Mouse (Mus musculus): ENCODE data around the gene Epm2aip1. TPM values are rescaled to one million over a fixed set of nuclear protein-coding genes. Genes with fewer than 3 reads are reported as not detected.
A peak's percentile ranks its signal among the peaks of the same experiment; 100 is the strongest.

Gene Epm2aip1
- polyA plus RNA-seq, 1 experiment from 2014 or later, result 39.3 TPM

DNA sequence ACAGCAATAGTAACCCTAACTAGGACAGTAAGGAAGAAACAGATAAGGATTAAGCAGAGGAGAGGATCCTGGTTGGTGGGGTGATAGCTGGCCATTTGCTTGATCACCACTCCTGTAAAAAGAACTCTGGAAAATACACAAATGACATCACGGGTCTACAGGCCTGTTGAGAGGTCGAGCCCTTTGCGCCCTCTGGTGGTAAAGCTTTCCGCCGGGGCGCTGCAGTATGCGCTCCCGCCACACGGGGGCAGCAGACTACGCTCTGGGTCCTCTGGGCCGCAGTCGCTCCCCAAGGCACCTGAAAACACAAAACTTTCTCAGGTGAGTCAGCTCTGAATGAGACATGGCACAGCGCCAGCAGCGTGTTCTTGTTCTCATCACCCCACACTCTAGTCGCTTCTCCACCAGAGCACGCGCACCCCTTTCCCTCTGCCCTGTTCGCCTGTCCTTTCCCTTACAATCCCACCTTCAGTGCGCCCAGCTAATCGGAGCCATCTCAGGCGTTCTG lies 18.2 kb downstream of the Epm2aip1 start:
- H3K4me3 ChIP-seq, result peak overlapping the region; percentile 18
- H3K27ac ChIP-seq, result no peak overlapping the region
- H3K4me1 ChIP-seq, result 0 out of 2 replicates have a peak, but pooled peaks cover 4% of the 10 kb centered on the region
- H3K9me3 ChIP-seq, result no peaks in the 10 kb centered on the region
- H3K4me2 ChIP-seq (replicated peaks), result peak overlapping the region; percentile 52
- H3K36me3 ChIP-seq, result no peaks in the 10 kb centered on the region
- peak; percentile 76 for ATAC-seq (ENCODE audit: low FRiP score, low read depth)
- H3K9ac ChIP-seq, result no peak overlapping the region
- WGBS, result 15% methylated on average over 21 of the region's 21 CpGs
- no peaks in the 10 kb centered on the region for H3K27me3 ChIP-seq

DNA sequence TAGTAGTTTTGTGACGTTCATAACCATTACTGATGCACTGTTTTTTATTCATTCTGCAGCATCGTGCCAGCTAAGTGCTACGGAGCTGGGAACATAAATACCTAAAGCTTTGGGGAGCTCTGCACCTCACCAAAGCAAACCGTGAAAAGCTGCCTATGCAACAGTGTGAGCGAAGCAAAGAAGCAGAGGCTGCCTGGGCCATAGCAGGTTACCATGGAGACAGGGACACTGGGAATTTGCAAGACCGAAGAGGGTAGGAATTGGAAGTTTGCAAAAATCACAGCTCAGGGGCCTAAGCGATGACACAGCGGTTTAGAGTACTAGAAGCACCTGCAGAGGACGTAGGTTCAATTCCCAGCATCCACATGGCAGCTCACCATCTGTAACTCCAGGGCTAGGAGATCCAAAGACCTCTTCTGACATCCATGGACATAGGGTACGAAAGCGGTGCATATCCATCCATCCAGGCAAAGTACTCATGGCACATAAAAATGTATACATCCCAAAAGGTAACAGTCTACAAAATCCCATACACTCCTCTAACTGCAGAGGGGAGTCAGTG lies 18.9 kb downstream of the Epm2aip1 start:
- Histone ChIP-seq H3K4me1 (0 out of 2 replicates have a peak, but pooled peaks cover 2% of the 10 kb centered on the region), H3K27ac (no peak overlapping the region), H3K27me3 (no peaks in the 10 kb centered on the region), H3K4me3 (no peak overlapping the region), H3K36me3 (no peaks in the 10 kb centered on the region), H3K9me3 (no peaks in the 10 kb centered on the region), H3K9ac (no peak overlapping the region), H3K4me2 (replicated peaks) (no peak overlapping the region)
- 74% methylated on average over 11 of the region's 11 CpGs for WGBS
- ATAC-seq (ENCODE audit: low FRiP score, low read depth), result no peak

DNA sequence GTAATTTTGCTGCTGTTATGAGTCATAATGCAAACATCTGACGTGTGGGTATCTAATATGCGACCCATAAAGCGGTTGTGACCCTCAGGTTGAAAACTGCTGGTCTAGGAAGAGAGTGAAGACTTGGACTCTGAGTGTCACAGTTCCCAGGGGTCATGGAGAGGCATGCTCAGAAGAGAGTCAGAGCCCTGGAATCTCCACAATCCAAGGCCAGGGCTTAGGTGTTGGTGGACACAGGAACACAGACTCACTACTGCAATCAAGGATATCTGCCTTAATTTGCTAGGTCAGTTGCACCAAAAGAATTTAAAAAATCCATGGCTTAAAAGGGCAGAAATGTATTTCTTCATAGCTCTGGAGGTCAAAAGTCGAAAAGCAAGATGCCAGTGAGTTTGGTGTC lies 21.5 kb downstream of the Epm2aip1 start:
- Histone ChIP-seq H3K9ac (no peak overlapping the region), H3K4me2 (replicated peaks) (no peak overlapping the region), H3K36me3 (no peaks in the 10 kb centered on the region), H3K27me3 (no peaks in the 10 kb centered on the region), H3K27ac (no peak overlapping the region), H3K4me3 (no peak overlapping the region), H3K9me3 (no peaks in the 10 kb centered on the region), H3K4me1 (no peaks in the 10 kb centered on the region)
- WGBS, result 84% methylated on average over 4 of the region's 4 CpGs
- ATAC-seq (ENCODE audit: low FRiP score, low read depth), result no peak

DNA sequence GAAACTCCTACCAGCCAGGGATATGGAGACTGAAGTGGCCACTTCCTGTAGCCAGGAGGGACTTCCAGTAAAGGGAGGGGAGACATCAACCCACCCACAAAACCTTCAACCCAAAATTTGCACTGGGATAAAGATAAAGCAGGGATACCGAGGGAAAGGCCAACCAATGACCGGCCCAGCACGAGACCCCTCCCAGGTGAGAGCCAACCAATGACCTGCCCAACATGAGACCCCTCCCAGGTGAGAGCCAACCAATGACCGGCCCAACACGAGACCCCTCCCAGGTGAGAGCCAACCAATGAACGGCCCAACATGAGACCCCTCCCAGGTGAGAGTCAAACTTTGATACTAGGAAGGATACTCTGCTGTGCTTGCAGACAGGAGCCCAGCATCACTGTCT lies 23.2 kb downstream of the Epm2aip1 start:
- Histone ChIP-seq H3K27ac (no peak overlapping the region), H3K9me3 (no peaks in the 10 kb centered on the region), H3K4me2 (replicated peaks) (no peak overlapping the region), H3K4me1 (no peaks in the 10 kb centered on the region), H3K4me3 (no peak overlapping the region), H3K9ac (no peak overlapping the region), H3K27me3 (no peaks in the 10 kb centered on the region), H3K36me3 (no peaks in the 10 kb centered on the region)
- 90% methylated on average over 6 of the region's 6 CpGs for WGBS
- ATAC-seq (ENCODE audit: low FRiP score, low read depth), result no peak

DNA sequence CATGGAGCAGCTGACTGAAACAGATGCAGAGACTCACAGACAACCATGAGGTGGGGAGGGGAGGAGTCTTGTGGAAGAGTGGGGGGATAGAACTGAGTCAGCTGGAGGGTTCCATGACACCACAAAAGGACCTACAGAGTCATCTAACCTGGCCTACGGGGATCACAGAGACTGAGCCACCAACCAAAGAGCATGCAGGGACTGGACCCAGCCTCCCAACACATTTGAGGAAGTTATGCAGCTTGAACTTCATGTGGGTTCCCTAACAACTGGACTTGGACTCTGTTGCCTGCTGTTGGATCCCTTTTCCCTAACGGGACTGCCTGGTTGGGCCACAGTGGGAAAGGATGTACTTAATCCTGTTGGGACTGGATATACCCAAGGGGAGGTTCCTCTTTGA lies 23.6 kb downstream of the Epm2aip1 start:
- WGBS, result 78% methylated on average over 2 of the region's 2 CpGs
- Histone ChIP-seq H3K9ac (no peak overlapping the region), H3K4me3 (no peak overlapping the region), H3K27me3 (no peaks in the 10 kb centered on the region), H3K4me2 (replicated peaks) (no peak overlapping the region), H3K27ac (no peak overlapping the region), H3K36me3 (no peaks in the 10 kb centered on the region), H3K4me1 (no peaks in the 10 kb centered on the region), H3K9me3 (no peaks in the 10 kb centered on the region)
- no peak for ATAC-seq (ENCODE audit: low FRiP score, low read depth)

DNA sequence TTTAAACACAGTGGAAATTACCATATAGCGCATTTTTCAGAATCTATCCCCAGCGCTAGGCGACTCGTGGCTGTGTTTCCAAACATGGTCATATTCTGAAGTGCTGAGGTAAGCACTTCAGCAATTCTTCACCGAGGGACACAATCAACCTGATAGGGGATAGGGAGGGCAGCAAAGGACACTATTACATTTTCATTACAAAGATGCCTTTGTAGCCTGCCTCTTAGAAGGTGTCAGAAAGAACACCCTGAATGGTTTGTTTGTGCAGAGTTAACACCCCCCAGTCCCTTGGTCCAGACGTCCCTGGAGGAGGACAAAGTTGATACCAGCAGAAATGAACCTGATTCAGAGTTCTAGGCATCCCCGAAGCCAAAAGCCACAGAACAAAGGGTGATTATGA lies 24.7 kb downstream of the Epm2aip1 start:
- H3K36me3 ChIP-seq, result no peaks in the 10 kb centered on the region
- H3K27me3 ChIP-seq, result no peaks in the 10 kb centered on the region
- H3K4me2 ChIP-seq (replicated peaks), result no peak overlapping the region
- no peak for ATAC-seq (ENCODE audit: low FRiP score, low read depth)
- H3K9ac ChIP-seq, result no peak overlapping the region
- H3K4me1 ChIP-seq, result no peaks in the 10 kb centered on the region
- no peak overlapping the region for H3K4me3 ChIP-seq
- H3K9me3 ChIP-seq, result no peaks in the 10 kb centered on the region
- 71% methylated on average over 7 of the region's 7 CpGs for WGBS
- H3K27ac ChIP-seq, result no peak overlapping the region

DNA sequence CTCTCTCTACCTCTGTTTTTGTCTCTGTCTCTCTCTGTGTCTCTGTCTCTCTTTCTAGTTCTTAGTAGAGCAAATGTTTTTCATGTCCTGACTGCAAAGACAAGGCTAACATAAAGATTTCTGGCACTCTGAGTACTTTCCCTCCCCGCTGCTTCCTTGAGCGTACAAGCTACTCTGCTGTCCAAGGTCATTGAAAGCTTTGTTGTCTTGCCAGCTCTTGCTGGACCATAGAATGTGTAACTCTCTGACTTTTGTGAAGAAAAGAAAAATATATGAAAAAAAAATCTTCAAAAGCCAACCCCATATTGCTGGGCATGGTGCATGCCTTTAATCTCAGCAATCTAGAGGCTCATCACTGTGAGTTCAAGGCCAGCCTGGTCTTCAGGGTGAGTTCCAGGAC lies 26.9 kb downstream of the Epm2aip1 start:
- WGBS, result 86% methylated on average over 2 of the region's 2 CpGs
- H3K4me3 ChIP-seq, result no peak overlapping the region
- no peak for ATAC-seq (ENCODE audit: low FRiP score, low read depth)

DNA sequence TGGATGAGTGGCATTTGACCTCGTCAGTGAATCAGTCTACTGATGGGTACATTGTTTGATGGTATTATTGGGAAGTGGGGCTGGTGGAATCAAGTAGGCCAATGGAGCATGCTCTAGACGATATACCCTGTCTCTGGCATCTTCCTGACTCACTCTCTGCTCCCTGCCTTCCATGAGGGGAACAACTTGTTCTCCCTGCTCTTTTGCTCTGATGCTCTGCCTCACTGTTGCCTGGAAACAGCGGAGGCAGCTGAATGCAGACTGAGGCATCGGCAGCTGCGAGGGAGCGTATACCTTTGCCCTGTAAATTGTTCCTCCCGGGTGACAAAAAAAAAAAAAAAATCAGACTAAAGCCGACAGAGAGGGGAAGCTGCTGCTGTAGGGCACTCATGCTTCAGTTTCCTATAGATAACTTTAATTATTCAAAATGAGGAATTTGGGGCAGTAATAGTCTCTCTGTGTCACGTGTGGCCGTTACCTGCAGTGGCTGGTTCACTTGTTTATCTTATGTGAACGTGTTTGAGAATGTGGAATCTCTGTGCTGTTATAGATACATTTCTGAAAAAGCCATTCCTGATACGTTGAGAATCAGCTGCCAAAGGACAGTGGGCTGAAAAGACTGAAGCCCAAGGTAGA lies 30.6 kb downstream of the Epm2aip1 start:
- no peak overlapping the region for H3K9ac ChIP-seq
- no peak overlapping the region for H3K4me3 ChIP-seq
- no peaks in the 10 kb centered on the region for H3K27me3 ChIP-seq
- H3K4me1 ChIP-seq, result no peaks in the 10 kb centered on the region
- H3K4me2 ChIP-seq (replicated peaks), result no peak overlapping the region
- ATAC-seq (ENCODE audit: low FRiP score, low read depth), result no peak
- H3K27ac ChIP-seq, result no peak overlapping the region
- WGBS, result 70% methylated on average over 12 of the region's 12 CpGs
- H3K36me3 ChIP-seq, result no peaks in the 10 kb centered on the region
- no peaks in the 10 kb centered on the region for H3K9me3 ChIP-seq

More for the DNA sequence above, 26.9 kb downstream of the Epm2aip1 start:
- Histone ChIP-seq H3K9ac (no peak overlapping the region), H3K27me3 (no peaks in the 10 kb centered on the region), H3K4me2 (replicated peaks) (no peak overlapping the region), H3K9me3 (no peaks in the 10 kb centered on the region), H3K27ac (no peak overlapping the region), H3K36me3 (no peaks in the 10 kb centered on the region), H3K4me1 (no peaks in the 10 kb centered on the region)

DNA sequence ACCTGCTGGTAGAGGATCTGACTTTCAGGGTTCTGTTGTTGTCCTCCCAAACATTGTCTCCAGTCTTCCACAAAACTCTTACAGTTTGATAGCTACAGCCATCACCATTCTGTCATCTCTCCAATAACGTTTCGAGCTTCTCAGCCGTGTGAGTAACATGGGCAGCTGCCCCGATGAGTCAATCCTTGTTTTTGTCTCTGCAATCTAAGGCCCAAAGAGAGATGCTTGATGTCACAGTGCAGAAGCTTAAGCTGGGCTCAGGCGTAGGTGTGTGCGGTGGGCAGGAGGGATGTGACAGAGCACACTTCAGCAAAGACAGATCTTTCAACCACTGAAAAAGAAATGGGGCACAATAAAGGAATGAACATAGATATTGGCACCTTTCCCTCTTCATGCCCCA lies 32.3 kb downstream of the Epm2aip1 start:
- no peaks in the 10 kb centered on the region for H3K9me3 ChIP-seq
- no peak for ATAC-seq (ENCODE audit: low FRiP score, low read depth)
- H3K4me2 ChIP-seq (replicated peaks), result no peak overlapping the region
- no peaks in the 10 kb centered on the region for H3K36me3 ChIP-seq
- WGBS, result 93% methylated on average over 6 of the region's 6 CpGs
- H3K4me1 ChIP-seq, result no peaks in the 10 kb centered on the region
- H3K9ac ChIP-seq, result no peak overlapping the region
- no peak overlapping the region for H3K27ac ChIP-seq
- no peak overlapping the region for H3K4me3 ChIP-seq
- peaks cover 4% of the 10 kb centered on the region for H3K27me3 ChIP-seq

DNA sequence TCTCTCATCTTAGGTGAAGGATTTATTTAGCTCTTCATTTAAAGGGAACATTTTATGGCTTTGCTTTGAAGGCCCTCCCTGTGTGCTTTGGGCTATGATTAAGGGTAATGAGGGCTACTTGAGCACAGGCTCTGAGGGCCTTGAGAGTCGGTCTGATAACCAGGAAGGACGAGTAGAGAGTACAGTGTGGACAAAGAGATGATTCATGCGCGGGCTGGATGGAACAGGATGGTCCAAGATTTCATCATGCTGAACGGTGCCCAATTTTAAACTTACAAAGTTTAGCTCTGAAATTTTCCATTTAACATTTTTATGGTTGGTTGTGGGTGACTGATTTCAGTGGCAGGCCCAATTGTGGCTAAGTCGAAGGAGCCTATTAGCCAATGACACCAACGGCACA lies 34.4 kb downstream of the Epm2aip1 start:
- H3K4me3 ChIP-seq, result no peak overlapping the region
- WGBS, result 67% methylated on average over 7 of the region's 7 CpGs
- peaks cover 25% of the 10 kb centered on the region for H3K27me3 ChIP-seq
- H3K4me1 ChIP-seq, result peaks cover 1% of the 10 kb centered on the region; the same call in 1 of the 2 replicates
- H3K9ac ChIP-seq, result no peak overlapping the region
- no peak for ATAC-seq (ENCODE audit: low FRiP score, low read depth)
- H3K9me3 ChIP-seq, result peaks cover 14% of the 10 kb centered on the region
- no peak overlapping the region for H3K4me2 ChIP-seq (replicated peaks)
- H3K36me3 ChIP-seq, result no peaks in the 10 kb centered on the region
- no peak overlapping the region for H3K27ac ChIP-seq

DNA sequence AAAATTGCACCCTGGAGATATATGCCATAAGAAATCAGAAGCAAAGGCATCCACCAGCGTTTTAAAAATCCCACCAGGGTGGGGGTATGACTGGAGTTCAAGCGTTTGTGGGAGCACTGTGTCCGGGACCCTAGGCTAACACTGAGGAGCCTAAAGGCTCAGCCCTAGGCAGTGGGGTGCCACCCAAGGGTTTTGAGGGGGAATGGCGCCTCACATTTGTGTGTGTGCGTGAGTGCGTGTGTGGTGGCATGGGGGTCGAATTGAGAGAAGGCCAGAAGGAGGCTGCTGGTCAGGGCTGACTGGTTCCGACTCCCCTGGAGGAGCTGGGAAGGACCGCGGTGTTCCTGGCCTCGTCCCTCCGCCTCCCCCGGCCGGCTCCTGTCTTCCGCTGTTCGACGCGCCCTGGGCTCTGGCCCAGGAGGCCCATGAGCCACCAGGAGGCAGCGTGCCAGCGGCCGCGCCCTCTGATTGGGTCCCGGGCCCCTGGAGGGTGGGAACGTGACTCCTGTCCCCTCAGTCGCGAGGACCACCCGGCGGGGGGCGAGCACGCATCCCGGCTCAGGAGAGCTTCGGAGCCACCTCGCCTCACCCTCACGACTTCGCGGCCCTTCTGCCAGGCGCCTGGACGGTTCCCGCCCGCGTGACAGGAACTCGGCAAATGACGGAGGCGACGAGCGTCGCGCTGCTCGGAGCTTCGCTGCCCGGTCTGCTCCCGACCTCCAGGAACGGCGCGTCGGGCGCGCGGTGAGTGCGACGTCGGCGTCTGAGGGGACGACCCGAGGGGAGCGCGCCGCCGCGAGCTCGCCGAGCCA lies 39.5 kb downstream of the Epm2aip1 start, which contains the start of gene Trank1:
Trank1 (plus strand) TSS at position 709 of the 812 bp plus-strand sequence.
- Histone ChIP-seq H3K27ac (no peak within 1 kb of the TSS), H3K9me3 (peaks cover 14% of the 10 kb centered on the region), H3K9ac (peak within 1 kb of the TSS; percentile 61), H3K27me3 (peaks cover 66% of the 10 kb centered on the region), H3K4me2 (replicated peaks) (peak within 1 kb of the TSS; percentile 90), H3K4me3 (peak within 1 kb of the TSS; percentile 54), H3K36me3 (no peaks in the 10 kb centered on the region), H3K4me1 (peaks cover 17% of the 10 kb centered on the region; the same call in 1 of the 2 replicates)
- ATAC-seq (ENCODE audit: low FRiP score, low read depth), result peak; percentile 48; the same call in 1 of the 2 replicates
- WGBS, result 12% methylated on average over 71 of the region's 72 CpGs

DNA sequence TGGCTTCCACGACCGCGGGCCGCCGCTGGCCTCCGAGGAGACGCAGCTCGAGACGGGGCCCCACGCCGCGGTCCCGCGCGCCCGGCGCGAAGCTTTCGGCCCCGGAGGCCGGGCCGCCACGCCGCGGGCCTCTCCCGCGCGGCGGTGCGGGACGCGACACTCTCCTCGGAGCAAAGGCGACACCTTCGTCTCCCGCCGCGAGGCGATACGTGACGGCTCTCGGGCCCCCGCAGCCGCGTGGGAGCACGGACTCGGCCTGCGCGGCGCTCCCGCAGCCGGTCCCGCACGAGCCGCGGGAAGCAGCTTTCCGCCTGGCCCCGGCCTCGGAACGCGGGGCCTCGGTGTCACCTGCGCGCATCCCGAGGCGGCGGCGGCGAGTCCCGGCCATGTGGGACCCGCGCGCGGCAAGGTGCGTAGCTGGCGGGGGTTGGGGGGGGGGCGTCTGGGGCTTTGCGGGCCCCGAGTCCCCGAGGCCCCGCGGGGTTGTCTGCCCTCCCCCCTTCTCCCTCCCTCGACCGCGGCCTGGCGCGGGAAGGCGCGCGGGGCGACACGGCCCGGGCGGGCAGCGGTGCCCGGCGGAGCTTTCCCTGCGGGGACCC lies 40.2 kb downstream of the Epm2aip1 start:
- H3K4me1 ChIP-seq, result peaks cover 17% of the 10 kb centered on the region; the same call in 1 of the 2 replicates
- H3K27ac ChIP-seq, result no peak overlapping the region
- H3K27me3 ChIP-seq, result peaks cover 66% of the 10 kb centered on the region
- no peaks in the 10 kb centered on the region for H3K36me3 ChIP-seq
- 3% methylated on average over 74 of the region's 98 CpGs for WGBS
- peak; percentile 28; the same call in 1 of the 2 replicates for ATAC-seq (ENCODE audit: low FRiP score, low read depth)
- H3K9ac ChIP-seq, result peak overlapping the region; percentile 61
- H3K9me3 ChIP-seq, result peaks cover 14% of the 10 kb centered on the region
- peak overlapping the region; percentile 90 for H3K4me2 ChIP-seq (replicated peaks)
- H3K4me3 ChIP-seq, result peak overlapping the region; percentile 54
